8 mouse cellular contexts compared by ENCODE assay signal in the genomic region with DNA sequence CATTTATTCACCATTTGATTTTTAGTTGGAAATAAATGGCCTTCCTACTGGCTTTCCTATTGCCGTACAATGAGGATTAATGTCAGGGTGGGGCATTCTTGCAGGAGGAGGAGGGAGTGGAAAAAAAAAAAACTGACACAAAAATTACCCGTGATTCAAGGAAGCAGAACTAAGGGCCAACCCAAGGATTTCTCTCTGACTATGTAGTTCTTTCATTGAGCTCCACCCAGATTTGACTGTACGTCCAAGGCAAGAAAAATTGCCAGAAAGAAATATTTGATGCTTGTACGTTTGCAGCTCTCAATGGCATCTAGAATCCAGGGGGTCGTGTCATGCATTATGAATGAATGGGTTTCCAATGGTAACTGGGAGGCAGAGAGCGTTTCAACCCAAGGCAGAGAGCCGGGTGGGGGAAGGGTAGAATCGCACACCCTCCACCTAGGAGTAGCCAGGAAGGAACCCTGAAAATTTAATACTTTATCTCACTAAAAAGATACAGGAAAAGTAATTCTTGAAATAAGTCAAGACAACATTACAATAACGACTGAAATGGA. TPM values are rescaled to one million over a fixed set of nuclear protein-coding genes. Genes with fewer than 3 reads are reported as not detected.
DNase-seq lines count a peak whose midpoint lies in the region; ATAC-seq lines count a peak whose summit lies in the region.

No protein-coding gene starts in this region.

- H3K9ac ChIP-seq in lung, embryonic 15.5 days: no peak overlapping the region
- H3K9ac ChIP-seq in embryonic facial prominence, embryonic 12.5 days: peak overlapping the region; percentile 57

- no peaks in the 10 kb centered on the region for H3K36me3 ChIP-seq in lung, embryonic 15.5 days
- H3K36me3 ChIP-seq in embryonic facial prominence, embryonic 12.5 days: no peaks in the 10 kb centered on the region
- no peaks in the 10 kb centered on the region for H3K36me3 ChIP-seq in limb, embryonic 10.5 days

- no peak overlapping the region for H3K27ac ChIP-seq in lung, embryonic 15.5 days
- no peak overlapping the region for H3K27ac ChIP-seq in embryonic facial prominence, embryonic 12.5 days
- peak overlapping the region; percentile 80 for H3K27ac ChIP-seq in limb, embryonic 10.5 days

- no peaks in the 10 kb centered on the region for H3K27me3 ChIP-seq in lung, embryonic 15.5 days
- no peaks in the 10 kb centered on the region for H3K27me3 ChIP-seq in embryonic facial prominence, embryonic 12.5 days
- H3K27me3 ChIP-seq in limb, embryonic 10.5 days (ENCODE audit: low read depth, poor library complexity, severe bottlenecking): peaks cover 8% of the 10 kb centered on the region; the same call in 1 of the 2 replicates

- ATAC-seq in lung, embryonic 15.5 days (ENCODE audit: borderline replicate concordance, extremely low read depth, low FRiP score, low TSS enrichment): no peak
- no peak for ATAC-seq in embryonic facial prominence, embryonic 12.5 days (ENCODE audit: insufficient number of reproducible peaks, insufficient read depth, low FRiP score, low TSS enrichment)

- H3K4me2 ChIP-seq in lung, embryonic 15.5 days: peak overlapping the region; percentile 68
- H3K4me2 ChIP-seq in embryonic facial prominence, embryonic 12.5 days (replicated peaks): peak overlapping the region; percentile 81

- H3K4me3 ChIP-seq in lung, embryonic 15.5 days: peak overlapping the region; percentile 42
- H3K4me3 ChIP-seq in embryonic facial prominence, embryonic 12.5 days: peak overlapping the region; percentile 48
- H3K4me3 ChIP-seq in limb, embryonic 10.5 days: peak overlapping the region; percentile 64

- H3K4me1 ChIP-seq in lung, embryonic 15.5 days: peaks cover 19% of the 10 kb centered on the region; the same call in 1 of the 2 replicates
- H3K4me1 ChIP-seq in embryonic facial prominence, embryonic 12.5 days: peaks cover 33% of the 10 kb centered on the region
- H3K4me1 ChIP-seq in limb, embryonic 10.5 days: peaks cover 29% of the 10 kb centered on the region

- DNase-seq in lung, postnatal 25 days (ENCODE audit: low spot score): no peak
- no peak for DNase-seq in limb, embryonic 10.5 days (ENCODE audit: low spot score)
- DNase-seq in retina, postnatal 1 day: peak; percentile 55
- DNase-seq in frontal cortex, postnatal 14 days (ENCODE audit: low spot score in 2 of 2): no peak
- no peak for DNase-seq in gastrocnemius, postnatal 10 days
- no peak for DNase-seq in adrenal gland, adult 18-20 months (ENCODE audit: low spot score in 2 of 2)

- no peaks in the 10 kb centered on the region for H3K9me3 ChIP-seq in lung, embryonic 15.5 days
- H3K9me3 ChIP-seq in embryonic facial prominence, embryonic 12.5 days: no peaks in the 10 kb centered on the region
- no peaks in the 10 kb centered on the region for H3K9me3 ChIP-seq in limb, embryonic 10.5 days (replicated peaks)

- 11% methylated on average over 9 of the region's 9 CpGs for WGBS in lung, embryonic 15.5 days
- 4% methylated on average over 9 of the region's 9 CpGs for WGBS in embryonic facial prominence, embryonic 12.5 days
- 15% methylated on average over 9 of the region's 9 CpGs for WGBS in limb, embryonic 10.5 days

RNA-seq across cellular contexts. Expression of a gene that starts 45.9 kb away (rescaled TPM):
- polyA plus RNA-seq in lung, embryonic 15.5 days (2015; fragmentation: Nextera tagmentation; extraction: Ambion mirVana): 0.52 and 0.67 TPM in 2 replicates
- polyA plus RNA-seq in embryonic facial prominence, embryonic 12.5 days (2016; fragmentation: Nextera tagmentation; extraction: Ambion mirVana): 0.97 and 1.00 TPM in 2 replicates
- 0.58 and 0.60 TPM in 2 replicates for polyA plus RNA-seq in limb, embryonic 10.5 days (2016; fragmentation: Nextera tagmentation; extraction: Ambion mirVana)
- under 1 TPM in 1 of 2 experiments, not detected in 1; 0.31 TPM for total RNA-seq in gastrocnemius, postnatal 10 days (2021)
- under 1 TPM in 1 of 2 experiments, not detected in 1; 0.30 TPM for total RNA-seq in adrenal gland, adult 18-20 months (2021)
